Mouse (Mus musculus) megakaryocyte, embryonic 14.5 days (primary cell): ENCODE measurements at regions not wholly inside any gene's neighbourhood (a gene's known extent, or its start where the extent isn't known, plus 50 kb on each side); places are given as distances from the start of the nearest gene placed in this dataset.

Source experiments
- FLI1 ChIP-seq: IDR thresholded peaks from 2 replicates; pipeline ENCODE4 v1.6.1; 2012; ENCODE audit warnings: low read length, inconsistent platforms, mixed read lengths
- GATA1 ChIP-seq: IDR thresholded peaks from 3 replicates; pipeline ENCODE4 v1.6.1; 2012; ENCODE audit warnings: mixed read lengths, low read length, inconsistent platforms, borderline replicate concordance

DNA sequence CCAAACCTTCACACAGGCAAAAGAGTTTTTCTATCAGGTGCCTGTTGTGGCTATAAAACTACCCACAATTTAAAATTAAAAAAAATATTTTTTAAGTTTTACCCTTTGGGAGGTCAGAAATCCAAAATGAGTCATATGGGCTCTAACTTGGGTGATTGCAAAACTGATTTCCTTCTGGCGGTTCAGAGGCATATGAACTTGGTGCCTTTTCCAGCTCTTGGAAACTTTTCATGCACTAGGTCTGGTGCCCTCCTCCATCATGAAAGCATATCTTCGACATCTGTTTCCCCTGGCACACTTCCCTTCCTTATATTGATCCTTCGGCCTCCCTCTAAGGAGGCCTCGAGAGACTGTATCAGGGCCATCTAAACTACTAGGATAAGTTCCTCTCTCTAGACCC, 168.8 kb downstream of the Gm45692 start:
- TF ChIP-seq FLI1 (no peak), GATA1 (no peak)
